Mouse (Mus musculus) effector memory CD4-positive, alpha-beta T cell, adult 5 months (primary cell): ENCODE measurements around the gene Pgap1. TPM values are rescaled to one million over a fixed set of nuclear protein-coding genes. Genes with fewer than 3 reads are reported as not detected.

Experiments used
- polyA plus RNA-seq: library from polyadenylated mRNA; unstranded; fragments of 100-300 nt; shearing (Covaris generic); gene quantifications from one replicate; pipeline ENCODE4 v1.2.1, GENCODE M21; 2017

The Pgap1 gene
- polyA plus RNA-seq: 40.4 TPM

DNA sequence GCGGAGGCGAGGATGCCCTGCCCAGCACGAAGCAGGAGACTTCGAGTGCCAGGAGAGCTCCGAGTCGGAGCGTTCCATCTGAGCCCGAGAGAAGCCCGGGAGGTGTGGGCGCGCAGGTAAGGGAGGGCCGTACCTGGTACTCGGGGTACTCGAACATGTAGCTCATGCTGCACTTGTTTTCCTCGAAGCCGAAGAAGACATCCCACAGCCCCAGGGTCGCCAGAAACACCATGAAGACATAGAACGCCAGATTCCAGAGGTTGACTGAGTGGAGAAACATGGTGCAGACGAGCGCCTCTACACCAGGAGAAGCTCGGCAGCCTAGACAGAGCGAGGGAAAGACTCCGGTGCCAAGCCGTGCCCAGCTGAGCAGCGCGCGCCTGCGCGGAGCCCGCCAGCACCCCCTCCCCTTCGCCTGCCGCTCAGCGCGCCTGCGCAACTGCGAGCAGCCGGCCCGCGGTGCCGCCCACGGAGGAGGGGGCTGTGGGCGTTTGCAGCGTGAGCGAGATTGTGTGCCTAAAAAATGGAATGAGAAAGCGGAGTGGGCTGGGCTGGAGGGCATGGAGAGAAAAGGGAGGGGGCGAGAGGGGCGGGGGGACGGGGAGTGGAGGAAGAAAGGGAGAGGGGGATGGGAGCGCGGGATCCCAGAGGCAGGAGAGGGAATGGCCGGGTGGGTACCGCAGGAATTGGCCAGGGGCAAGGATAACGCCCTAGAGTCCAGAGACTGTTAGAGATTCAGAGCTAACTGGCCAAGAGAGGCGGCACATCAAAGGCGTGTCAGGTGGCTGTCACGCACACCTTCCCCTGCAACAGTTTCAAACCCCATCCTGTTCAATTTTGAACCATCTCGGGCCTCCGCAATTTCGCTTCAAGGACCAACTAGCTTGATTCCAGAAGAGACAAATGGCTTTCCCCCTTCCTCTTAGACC lies at the start of gene Pgap1:
TSS of gene Pgap1 (minus strand) at position 384 of the 929 bp plus-strand sequence.

DNA sequence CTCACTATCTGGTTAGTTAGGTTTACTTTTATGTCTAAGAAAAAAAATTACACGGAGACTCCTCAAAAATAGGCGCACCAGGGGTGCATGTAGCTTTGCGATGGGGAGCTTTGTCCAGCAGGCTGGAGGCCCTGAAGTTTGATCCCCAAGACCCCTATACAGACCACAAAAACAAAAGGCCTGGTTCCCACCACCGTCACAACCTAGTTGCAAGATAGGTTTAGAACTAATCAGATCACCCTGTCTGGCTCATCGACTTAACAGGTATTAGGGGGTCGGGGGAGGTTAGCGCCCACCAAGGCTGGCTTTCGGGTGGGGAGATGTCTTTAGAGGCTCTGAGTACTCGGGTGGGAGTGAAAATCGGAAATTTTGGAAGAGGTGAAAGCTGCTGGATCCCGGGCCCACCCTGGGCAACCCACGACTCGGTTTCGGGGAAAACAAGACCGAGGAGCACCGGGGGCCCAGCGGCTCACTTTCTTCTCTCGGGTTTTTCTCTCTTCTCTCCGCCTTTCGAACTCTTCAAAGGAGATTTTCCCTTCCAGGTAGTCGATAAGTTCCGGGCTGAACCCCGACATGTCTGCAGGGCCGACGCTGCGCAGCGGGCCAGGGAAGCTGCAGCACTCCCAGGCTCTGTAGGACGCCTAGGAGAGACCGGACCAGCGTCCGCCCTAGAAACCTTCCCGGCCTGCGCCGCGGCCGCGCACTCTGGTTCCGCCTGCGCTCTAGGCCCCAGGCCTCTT lies 119.0 kb downstream of the Pgap1 start, which contains the start of gene Gtf3c3:
TSS of gene Gtf3c3 (minus strand) at position 632 of the 740 bp plus-strand sequence.

Other genes with a start within 250 kb of the Pgap1 start
- 12.6 TPM for gene Gtf3c3, start 118.7 kb downstream of the Pgap1 start, polyA plus RNA-seq